Mouse (Mus musculus) cerebellum, postnatal 36 days (tissue): Measurements from ENCODE around the gene Sesn3.
A peak's percentile ranks its signal among the peaks of the same experiment; 100 is the strongest.
"Not testable (repeated sequence)": the region's sequence is repeated elsewhere in the genome, so short reads cannot be mapped to it uniquely, and the experiment has no call there.

ENCODE experiments used
- DNase-seq, 2 experiments: peaks; one replicate each; pipeline ENCODE4 v3.0.0; 2021 to 2022; ENCODE audit warnings: mixed read lengths in 2 of 2

Sesn3 gene

DNA sequence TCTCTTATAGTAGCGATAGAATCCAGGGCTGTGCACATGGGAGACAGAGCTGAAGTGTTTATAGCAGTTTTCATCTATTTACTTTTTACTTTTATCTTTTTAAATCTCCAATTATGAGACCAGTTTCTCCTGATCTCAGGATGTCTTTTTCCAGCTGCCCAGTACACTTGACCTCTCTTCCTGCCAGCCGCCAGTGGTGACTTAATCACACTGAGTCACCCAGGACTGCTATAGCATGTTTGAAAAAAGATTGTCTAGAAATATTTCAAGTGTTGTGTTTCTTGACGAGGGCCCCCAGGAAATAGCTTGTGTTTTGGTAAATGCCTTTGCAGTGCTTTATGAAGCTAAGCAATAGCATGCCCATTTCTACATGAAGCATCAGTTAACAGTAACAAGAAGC is 10.2 kb downstream of the Sesn3 start:
- DNase-seq: no peak

DNA sequence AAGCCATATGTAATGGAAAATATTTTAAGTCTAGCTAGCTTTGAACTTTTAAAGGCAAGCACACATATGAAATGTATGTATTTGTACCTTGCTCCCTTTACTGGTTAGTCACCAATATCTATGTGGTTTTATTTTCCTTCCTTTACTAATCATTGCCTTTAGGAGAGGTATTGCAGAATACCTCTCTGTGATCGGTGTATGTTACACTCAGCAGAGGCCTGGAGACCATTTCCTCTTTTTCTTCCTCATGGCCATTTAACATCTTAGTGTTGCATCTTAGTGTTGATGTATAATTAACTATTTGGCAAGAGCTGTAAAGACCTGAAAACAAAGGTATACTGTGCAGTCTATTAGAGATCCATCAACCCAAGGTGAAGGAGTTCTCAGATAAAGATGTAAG is 12.4 kb downstream of the Sesn3 start:
- DNase-seq: no peak

DNA sequence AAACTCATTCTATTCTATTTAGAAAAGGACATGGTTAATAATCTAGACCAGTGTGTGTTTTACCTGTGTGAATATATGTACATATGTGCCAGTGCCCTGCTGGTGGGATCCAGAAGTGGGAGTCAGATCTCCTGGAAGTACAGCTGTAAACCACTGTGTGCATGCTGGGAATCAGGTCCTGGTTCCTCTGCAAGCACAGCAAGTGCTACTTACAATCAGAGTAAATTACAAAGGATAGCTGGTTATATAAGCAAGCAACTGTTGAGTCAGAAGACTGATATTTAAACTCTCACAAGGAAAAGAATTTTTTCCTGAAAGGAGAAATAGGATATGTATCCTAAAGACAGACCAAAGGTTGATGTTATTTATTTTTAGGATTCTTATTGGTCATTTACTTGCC is 13.6 kb downstream of the Sesn3 start:
- no peak for DNase-seq

DNA sequence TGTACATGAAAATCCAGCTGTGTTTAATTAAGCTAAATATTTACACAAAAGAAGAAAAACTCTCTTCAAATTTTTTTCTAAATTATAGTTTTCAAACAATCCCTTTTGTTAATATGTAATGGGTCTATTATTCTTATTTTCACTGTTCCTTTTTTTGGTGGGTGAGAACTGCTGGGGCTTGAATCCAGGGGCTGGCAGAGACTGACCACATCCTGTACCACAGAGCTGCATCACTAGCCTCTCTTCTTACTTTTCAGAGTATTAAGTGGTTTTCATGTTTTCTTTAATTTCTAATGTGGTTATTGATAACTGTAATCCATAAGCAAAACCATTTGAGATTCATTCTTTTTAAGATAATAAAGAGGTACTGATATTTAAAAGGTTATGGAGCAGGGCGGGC is 19.0 kb downstream of the Sesn3 start:
- DNase-seq: no peak

DNA sequence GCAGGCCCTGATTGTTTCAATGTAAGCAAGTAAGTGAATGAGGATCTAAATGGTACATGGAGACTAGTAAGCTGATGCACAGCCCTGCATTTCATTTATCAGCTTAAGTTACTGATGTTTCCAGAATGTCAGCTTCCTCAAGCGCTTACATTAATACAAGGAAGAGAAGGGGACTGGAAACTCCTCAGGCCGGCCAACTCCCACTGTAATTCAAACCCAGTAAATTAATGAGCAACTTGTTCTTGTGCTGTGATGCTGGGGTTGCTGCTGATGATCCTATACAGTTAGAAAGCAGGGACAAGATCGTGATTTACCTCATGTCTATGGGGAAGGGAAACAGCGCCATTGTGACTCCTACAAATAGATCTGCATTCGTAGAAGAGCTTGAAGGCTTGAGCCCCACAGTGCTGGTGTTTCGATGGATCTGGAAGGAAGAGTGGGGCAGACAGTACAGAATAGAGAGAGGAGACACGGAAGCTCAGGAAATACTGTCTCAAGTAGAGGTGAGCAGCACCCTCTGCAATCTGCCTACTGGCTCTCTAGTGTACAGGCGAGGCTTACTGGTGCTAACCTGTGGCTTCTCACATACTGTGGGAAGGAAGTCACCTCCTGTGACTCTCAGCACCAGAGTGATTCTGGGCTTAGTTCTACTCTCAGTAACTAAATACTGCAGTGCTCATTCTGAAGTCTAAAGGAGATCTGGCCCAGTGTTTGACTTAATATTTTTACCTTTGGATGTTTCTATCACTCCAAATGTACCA is 21.0 kb downstream of the Sesn3 start:
- no peak for DNase-seq

DNA sequence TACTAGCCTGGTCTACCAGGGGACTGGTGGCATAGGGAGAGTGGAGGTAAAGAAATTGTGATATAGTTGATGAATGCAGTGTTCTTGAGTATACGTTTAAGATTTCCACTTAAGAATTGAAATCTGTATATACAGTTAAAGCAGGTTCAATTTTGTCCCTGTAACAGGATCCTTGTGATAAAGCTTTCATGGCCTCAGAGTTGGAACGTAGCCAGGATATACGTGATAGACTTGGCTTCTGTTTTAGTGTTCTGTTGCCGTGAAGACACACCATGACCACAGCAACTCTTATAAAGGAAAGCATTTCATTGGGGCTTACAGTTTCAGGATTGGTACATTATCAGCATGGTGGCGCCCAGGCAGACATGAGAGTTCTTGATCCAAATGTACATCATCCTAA is 22.3 kb downstream of the Sesn3 start:
- no peak for DNase-seq

DNA sequence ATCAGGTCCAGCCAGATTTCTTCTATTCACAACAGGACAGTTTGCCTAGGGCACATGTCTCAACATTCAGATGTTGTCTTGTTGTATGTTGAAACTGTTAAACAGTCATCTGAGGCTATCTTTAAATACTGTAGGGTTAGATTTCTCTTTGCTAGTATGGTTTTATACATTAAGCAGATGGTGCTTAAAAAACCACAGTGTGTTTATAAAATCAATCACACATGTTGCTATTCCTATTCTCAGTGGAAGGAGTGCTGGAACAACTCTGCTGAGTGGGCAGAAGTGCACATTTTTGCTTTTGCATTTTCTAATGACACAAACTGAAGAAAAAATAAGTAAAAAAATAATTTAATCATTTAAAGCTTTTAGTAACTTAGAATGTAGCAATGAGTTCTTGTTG is 25.0 kb downstream of the Sesn3 start:
- DNase-seq: no peak

DNA sequence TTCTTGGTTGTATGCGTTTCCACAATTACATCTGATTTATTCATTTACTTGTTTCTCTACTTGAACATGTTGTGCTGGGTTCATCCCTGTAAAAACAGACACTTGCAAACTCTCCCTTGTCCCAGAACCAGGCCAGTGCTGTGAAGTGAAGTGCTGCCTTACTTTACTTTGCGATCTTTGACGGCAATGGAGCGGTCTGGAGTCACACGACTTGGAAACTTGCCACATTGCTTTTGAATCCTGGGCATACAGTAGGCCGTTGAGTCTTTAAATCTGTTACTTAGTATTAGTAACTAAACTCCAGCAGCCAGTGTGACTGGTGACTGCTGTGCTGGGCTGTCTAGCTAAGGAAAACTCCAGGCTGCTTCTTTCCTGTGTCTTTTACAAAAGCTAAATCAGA is 25.9 kb downstream of the Sesn3 start:
- DNase-seq: no peak

DNA sequence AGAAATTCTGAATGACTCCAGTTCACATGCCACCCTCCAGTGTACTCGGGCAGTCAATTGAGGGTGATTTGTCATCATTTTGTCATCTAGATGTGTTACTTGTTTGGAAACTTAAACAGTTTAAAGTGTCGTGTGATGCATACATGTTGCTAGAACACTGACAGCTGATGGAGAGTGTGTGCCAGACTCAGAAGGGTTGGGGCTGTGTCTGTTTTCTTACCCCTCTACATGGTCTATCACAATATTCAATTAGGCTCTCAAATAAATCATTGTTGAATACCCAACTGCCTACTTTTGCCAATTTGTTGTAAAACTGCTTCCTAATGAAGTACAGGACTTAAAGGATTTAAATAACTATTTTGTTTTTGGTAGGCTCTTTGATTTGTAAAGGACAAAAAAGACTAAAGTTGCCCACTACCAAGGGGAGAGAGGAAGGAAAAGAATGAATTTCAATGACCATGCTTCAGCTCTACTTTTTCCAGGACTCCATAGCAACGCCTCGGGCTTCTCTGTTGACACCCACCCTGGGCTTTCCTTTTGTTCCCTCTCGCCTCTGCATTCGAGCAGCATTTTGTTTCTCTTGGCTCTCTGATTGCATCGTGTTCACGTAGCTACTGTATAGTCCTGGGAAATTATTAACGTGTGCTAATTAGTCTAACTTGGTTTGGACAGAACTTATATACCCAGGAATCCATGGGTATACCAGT is 29.5 kb downstream of the Sesn3 start:
- no peak for DNase-seq

DNA sequence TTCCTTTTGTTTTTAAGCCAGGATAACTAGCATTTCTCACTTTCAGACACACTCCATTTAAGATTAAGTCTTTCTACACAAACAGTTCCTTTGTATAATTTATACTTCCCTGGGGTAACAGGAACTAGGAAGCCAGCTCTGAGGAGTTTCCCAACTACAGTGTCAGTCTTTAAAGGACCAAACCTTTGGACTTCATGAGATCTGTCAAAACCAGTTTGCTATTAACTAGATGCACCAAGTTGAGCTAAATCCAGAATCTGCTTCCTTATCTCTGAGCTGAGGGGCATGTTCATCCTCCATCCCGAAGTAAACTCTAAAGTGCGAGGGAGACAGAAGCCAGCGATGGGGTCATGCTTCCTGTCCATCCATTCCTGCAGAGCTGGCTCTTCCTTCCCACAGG is 32.5 kb downstream of the Sesn3 start:
- DNase-seq: no peak

DNA sequence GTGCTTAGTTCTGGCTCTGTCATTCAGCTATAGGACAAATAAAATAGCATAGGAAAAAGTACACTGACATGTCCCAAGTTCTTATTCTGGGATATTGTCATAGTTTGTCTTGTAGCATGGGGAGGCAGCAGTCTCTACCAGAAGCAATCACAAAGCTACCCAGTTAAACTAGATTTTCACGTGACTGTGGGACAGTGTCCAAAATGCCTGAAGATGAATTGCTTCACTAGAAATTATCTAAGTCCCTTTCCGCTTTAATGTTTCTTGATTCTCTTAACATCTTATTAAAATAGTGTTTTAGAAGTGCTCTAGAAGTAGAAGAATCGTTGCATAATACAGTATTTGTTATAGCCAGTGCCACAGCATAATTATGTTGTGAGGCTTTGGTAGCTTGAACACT is 39.1 kb downstream of the Sesn3 start:
- no peak for DNase-seq

DNA sequence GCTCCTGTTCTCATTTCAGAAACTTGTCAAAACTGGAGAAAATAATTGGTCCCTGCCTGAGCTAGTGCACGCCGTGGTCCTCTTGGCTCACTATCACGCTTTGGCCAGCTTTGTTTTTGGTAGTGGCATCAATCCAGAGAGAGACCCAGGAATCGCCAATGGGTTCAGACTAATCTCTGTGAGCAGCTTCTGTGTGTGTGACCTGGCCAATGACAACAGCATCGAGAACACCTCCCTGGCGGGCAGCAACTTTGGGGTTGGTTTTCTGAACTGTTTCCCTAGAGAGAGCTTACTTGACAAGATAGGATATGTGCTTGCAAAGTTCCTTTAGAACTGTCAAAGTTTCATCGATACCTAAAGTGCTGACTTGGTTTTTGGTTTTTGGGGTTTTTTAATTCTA is 39.6 kb downstream of the Sesn3 start:
- DNase-seq: no peak

DNA sequence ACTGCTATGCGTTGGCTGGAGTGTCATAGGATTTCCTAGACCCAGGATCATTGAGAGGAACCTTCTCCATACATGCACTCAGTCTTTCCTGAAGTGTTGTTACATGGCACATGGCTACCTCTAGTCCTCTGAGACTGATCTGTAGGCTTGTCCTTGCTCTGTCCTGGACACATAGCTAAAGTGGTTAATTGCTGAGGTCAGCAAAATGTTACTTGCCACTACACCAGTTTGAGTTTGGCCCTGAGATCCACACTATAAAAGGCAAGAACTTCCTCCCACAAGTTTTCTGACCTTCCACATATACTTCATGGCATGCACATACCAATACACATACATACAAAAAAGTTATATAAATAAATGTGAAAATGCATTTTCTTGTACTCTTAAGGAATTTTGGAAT is 41.8 kb downstream of the Sesn3 start:
- no peak for DNase-seq

DNA sequence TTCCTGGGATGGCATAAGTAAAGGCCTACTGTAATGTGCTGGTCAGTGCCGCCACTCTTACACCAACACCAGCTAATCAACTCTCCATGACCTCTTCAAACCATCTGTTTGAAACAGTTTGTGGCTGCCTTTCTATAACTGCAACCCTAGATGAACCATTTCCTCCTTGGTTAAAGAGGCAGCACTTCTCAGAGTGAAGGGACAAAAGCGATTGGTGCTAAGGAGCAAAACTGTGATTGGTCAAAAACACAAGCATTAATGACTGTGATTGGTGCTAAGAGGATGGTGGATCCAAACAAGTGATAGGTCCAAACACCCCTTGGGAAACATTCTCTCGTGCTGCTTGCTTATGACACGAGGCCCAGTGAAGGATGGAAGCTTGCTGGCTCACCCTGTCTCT is 61.0 kb downstream of the Sesn3 start:
- DNase-seq: no peak

DNA sequence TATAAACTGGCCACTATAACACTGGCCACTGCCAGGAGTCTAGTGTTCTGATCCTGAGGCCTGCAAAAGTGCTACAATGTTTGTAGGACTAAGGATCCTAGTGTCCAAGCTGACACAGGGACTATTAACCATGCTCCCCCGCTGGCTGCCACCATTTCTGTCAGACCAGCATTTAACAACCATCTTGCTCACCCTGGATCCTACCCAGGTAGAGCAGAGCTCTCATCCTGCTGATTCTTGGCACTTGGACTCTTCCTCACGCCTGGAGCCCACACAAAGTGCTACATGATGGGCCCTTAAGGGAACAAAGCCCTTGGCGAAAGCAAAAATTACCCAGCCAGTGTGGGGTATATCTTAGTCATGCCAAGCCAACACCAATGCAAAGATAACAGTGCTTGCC is 62.0 kb downstream of the Sesn3 start:
- DNase-seq: peak; percentile 57 to 61

DNA sequence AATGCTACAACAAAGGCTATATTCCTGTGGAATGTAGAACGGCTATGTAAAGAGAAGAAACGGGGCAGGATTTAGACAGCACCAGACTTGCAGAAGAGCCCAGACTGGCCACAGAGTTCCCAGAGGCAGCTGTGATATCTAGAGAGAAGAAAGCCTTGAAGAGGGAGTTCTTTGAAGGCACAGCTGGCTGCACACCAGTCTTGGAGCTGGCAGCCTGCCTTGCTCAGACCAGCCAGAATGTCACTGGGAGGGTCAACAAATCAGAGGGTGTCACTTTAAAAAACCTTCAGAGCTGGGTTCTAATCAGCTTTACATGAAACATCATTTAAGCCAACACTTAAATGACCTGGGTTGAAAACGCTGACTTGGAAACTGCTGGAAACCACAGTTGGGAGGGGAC is 63.8 kb downstream of the Sesn3 start:
- DNase-seq: no peak

DNA sequence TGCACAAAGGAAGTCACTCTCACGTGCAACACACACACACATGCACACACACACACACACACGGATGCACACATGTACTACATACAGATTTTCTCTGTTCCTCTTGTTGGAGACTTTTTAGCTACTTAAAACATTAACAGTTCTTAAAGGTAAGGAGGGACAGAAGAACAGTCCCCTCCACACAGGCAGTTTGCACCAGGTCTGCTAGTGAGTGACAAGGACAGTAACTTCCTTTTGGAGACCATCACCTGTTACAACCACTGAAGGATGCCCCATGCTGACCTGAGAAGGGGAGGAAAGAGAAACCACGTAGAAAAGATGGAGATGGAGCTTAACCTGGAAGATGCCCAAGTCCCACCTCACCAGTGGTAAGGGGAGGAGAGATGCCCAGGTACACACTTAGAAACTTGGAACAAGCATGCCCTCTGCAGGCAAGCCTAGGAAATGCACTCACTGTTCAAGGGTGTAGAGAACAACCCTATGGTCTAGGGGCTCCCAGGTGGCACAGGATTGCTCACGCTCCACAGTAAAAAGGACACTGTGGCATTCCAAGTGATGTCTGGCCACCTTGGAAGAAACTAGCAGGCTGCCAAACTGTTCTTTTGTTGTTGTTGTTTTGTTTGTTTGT is 67.3 kb downstream of the Sesn3 start:
- peak; percentile 75 to 82 for DNase-seq

DNA sequence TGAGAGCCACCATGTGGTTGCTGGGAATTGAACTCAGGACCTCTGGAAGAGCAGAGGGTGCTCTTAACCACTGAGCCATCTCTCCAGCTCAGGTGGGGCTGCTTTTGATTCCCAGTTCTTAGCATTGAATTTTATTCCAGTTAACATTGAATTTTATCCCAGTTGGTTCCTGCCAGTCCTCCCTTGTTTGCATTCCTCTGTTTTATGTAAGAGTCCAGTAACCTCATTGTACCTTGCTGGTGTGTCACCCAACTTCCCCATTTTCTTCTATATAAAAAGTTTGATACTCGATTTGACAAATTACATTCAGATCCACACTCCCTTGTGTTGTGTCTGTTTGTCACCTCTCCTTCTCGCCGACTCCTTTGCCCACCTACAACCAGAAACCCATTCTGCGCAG is 71.0 kb downstream of the Sesn3 start:
- not testable (repeated sequence) for DNase-seq

DNA sequence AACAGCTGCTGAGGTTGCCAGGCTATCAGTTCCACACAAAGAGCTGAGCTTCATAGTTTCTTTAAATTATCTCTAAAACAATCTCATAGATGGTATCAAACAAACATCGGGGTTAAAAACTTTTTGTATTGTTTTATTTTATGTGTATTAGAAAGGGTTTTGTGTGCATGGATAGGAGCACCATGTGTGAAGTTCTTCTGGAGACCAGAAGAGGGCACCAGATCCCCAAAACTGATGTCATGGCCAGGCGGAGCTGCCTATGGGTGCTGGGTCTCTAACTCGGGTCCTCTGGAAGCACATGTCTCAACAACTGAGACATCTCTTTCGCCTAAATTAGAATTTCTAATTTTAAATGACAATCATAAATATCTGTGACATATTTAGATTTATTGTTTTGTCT is 73.5 kb downstream of the Sesn3 start:
- DNase-seq: peak in 1 of 2 experiments; percentile 25

DNA sequence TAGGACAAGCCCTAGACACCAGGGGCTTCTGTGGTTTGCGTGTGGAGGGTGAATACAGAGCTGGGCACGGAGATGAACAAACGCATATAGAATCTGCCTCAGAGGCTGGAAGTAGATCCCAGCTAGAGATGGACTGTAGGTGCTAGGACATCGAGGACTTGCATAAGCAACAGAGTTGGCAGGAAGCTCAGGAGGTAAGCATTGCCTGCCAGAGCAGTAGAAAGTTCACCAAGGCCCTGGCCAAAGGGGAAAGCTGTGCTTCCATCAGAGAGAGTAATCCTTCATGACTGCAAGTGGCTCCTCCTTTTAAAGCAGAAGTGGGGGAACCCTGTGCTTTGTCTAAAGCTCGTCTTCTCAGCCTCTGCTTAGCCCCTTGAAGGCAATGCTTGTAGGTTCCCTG is 74.5 kb downstream of the Sesn3 start:
- DNase-seq: no peak

DNA sequence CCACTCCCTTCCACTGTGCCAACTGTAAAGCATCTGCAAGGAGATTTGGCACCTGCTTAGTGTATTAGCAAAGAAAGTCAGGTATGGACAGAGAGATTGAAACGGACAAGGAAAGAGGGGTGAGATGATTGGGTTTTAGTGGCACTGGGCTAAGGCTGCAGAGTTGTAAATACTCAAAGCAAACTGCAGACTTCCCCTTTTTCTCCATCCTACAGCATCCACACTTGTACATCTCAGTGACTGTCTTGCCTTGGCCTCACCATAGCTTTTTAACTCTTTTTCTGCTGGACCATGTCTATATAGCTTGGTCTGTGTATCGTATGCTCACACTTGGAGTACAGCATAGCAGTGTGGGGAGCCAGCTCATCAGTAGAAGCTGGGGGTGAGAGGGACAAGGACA is 75.9 kb downstream of the Sesn3 start:
- DNase-seq: no peak

DNA sequence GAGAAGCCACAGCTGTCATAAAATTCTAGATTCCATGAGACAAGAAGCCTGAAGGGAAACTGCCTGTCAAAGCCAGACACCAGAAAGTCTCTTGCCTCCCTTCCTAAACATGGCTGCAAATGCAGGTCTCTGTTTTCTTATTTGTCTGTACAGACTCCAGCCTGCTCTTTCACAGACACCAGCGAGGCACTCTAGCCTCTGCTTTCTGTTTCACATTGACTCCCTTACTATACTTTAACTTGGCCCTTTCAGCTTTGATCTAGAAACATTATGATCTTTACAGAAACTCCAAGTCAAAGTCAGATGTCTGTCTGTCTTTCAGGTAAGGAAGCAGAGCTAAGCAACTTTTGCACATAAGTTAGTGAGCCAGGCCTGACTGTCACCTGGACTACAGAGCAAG is 77.5 kb downstream of the Sesn3 start:
- no peak for DNase-seq

DNA sequence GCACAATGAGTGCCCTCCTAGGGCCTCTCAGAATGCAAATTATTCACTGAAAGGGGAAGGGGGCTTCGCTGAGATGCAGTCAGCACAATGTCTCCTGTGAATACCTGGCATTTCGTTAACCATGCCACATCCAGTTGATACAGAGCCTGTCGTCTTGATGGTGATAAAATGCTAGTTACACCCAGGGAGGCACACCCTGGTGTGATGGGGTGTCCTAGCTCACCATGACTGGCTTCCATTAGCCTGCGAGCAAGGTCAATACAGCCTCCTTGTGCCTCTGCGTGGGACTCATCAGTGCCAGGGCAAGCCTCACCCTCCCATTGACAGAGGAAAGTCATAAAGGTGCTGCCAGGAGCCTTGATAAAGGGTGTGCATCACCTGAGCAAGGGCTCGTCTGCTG is 80.0 kb downstream of the Sesn3 start:
- no peak for DNase-seq

DNA sequence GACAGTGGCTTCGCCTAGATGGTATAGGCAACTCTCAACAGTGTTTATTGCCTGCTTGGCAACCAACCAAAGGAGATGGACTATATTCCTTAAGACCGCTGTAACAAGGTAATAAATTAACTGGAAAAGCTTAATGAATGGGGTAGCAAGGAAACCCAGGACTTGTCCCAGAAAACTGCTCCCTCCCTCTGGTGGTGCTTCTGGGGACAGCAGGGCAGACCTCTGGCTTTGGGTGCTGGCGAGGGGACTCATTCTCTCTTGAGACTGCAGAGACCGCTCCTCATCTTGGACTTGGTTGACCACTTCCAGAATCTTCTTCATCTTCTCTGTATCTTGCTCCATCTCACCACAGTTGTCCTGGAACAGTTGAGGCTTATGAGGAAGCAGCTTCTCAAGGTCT is 82.2 kb downstream of the Sesn3 start:
- no peak for DNase-seq
